In the genomic region with DNA sequence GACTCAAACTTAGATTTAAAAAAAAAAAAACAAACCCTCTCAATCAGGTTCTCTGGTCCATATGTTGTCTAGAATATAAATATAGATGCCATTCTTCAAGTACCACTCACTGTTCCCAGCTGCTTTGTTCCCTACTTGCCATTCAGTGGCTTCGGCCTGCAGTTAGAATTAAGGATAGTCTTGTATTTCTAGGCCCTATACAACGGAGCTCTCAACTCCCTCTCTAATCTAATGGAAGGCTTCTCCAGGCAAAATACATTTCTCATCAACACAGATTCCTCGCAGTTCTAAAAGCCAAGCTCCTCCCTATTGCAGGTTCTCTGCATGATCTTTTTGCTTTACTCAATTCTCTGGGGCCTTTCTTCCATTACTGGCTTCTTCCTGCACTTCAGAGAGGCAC, we compare ENCODE assay signal across 14 mouse cellular contexts. TPM values are rescaled to one million over a fixed set of nuclear protein-coding genes. Genes with fewer than 3 reads are reported as not detected.
DNase-seq lines count a peak whose midpoint lies in the region; ATAC-seq and TF ChIP-seq lines count a peak whose summit lies in the region.
"Had no signal": no experiment of that assay in that cellular context is flagged by ENCODE, and none has a peak within 500 bp of the region (broad histone marks: within the 10 kb centered on the region; RNA-seq: fewer than 3 reads in every experiment).

No protein-coding gene starts in this region.

- WGBS in hindbrain, embryonic 13.5 days, result 70% methylated on average over 3 of the region's 3 CpGs
- 67% methylated on average over 3 of the region's 3 CpGs for WGBS in hindbrain, postnatal 0 days
- 77% methylated on average over 3 of the region's 3 CpGs for WGBS in midbrain, embryonic 11.5 days
- WGBS in midbrain, embryonic 16.5 days, result 68% methylated on average over 3 of the region's 3 CpGs
- 80% methylated on average over 3 of the region's 3 CpGs for WGBS in liver, embryonic 12.5 days (ENCODE audit: insufficient replicate concordance)

- H3K9ac ChIP-seq in hindbrain, embryonic 13.5 days, result no peak overlapping the region
- no peak overlapping the region for H3K9ac ChIP-seq in hindbrain, postnatal 0 days (replicated peaks; ENCODE audit: low read length)
- H3K9ac ChIP-seq in midbrain, embryonic 11.5 days (ENCODE audit: low read length), result no peak overlapping the region
- no peak overlapping the region for H3K9ac ChIP-seq in midbrain, embryonic 16.5 days (ENCODE audit: low read depth, low read length)
- peak overlapping the region; percentile 78 for H3K9ac ChIP-seq in liver, embryonic 12.5 days

- no peak overlapping the region for H3K4me3 ChIP-seq in hindbrain, embryonic 13.5 days
- no peak overlapping the region for H3K4me3 ChIP-seq in hindbrain, postnatal 0 days (ENCODE audit: low read length)
- H3K4me3 ChIP-seq in midbrain, embryonic 11.5 days (ENCODE audit: low read depth, low read length), result no peak overlapping the region
- H3K4me3 ChIP-seq in midbrain, embryonic 16.5 days (ENCODE audit: low read depth, low read length), result no peak overlapping the region
- peak overlapping the region; percentile 85 for H3K4me3 ChIP-seq in liver, embryonic 12.5 days

- no peak for TF ChIP-seq CTCF in hindbrain, postnatal 0 days (IDR thresholded peaks at IDR 0.05; ENCODE audit: low read depth)

- no peaks in the 10 kb centered on the region for H3K27me3 ChIP-seq in hindbrain, embryonic 13.5 days
- no peaks in the 10 kb centered on the region for H3K27me3 ChIP-seq in hindbrain, postnatal 0 days (ENCODE audit: insufficient read depth, low read length)
- no peaks in the 10 kb centered on the region for H3K27me3 ChIP-seq in midbrain, embryonic 11.5 days (ENCODE audit: control insufficient read depth, insufficient read depth, low read length)
- no peaks in the 10 kb centered on the region for H3K27me3 ChIP-seq in midbrain, embryonic 16.5 days (ENCODE audit: control insufficient read depth, insufficient read depth, low read depth, low read length)
- H3K27me3 ChIP-seq in liver, embryonic 12.5 days (replicated peaks), result no peaks in the 10 kb centered on the region

- ATAC-seq in hindbrain, embryonic 13.5 days (ENCODE audit: low FRiP score), result no peak
- ATAC-seq in hindbrain, postnatal 0 days, result no peak
- no peak for ATAC-seq in midbrain, embryonic 11.5 days (ENCODE audit: low FRiP score)
- ATAC-seq in midbrain, embryonic 16.5 days, result no peak
- ATAC-seq in liver, embryonic 12.5 days, result no peak
- ATAC-seq in granulocyte monocyte progenitor cell, adult 5-6 weeks (replicated peaks; ENCODE audit: poor library complexity, severe bottlenecking), result no peak
- ATAC-seq: intestine, postnatal 0 days had no signal

- DNase-seq in hindbrain, postnatal 0 days (ENCODE audit: low spot score), result no peak
- DNase-seq in midbrain, embryonic 11.5 days (ENCODE audit: low spot score, missing footprints), result peak; percentile 81
- no peak for DNase-seq in cerebellum, adult 8-10 months
- DNase-seq: adrenal gland, postnatal 36 days; cerebellum, adult 9-10 months; gastrocnemius, postnatal 25 days; heart, postnatal 14 days; right cerebral cortex, postnatal 4 days had no signal

- peaks cover 13% of the 10 kb centered on the region for H3K4me1 ChIP-seq in hindbrain, embryonic 13.5 days (replicated peaks)
- peaks cover 4% of the 10 kb centered on the region; the same call in 1 of the 2 replicates for H3K4me1 ChIP-seq in hindbrain, postnatal 0 days (ENCODE audit: insufficient read depth, low read length)
- peaks cover 5% of the 10 kb centered on the region; the same call in 1 of the 2 replicates for H3K4me1 ChIP-seq in midbrain, embryonic 11.5 days (ENCODE audit: control insufficient read depth, insufficient read depth, low read length)
- H3K4me1 ChIP-seq in midbrain, embryonic 16.5 days (ENCODE audit: control insufficient read depth, insufficient read depth, low read length), result peaks cover 16% of the 10 kb centered on the region
- peaks cover 86% of the 10 kb centered on the region for H3K4me1 ChIP-seq in liver, embryonic 12.5 days

- H3K4me2 ChIP-seq in hindbrain, embryonic 13.5 days, result no peak overlapping the region
- H3K4me2 ChIP-seq in hindbrain, postnatal 0 days (ENCODE audit: low read depth, low read length), result no peak overlapping the region
- H3K4me2 ChIP-seq in midbrain, embryonic 11.5 days, result no peak overlapping the region
- H3K4me2 ChIP-seq in midbrain, embryonic 16.5 days (ENCODE audit: low read length), result no peak overlapping the region
- peak overlapping the region; percentile 75 for H3K4me2 ChIP-seq in liver, embryonic 12.5 days

- no peaks in the 10 kb centered on the region for H3K9me3 ChIP-seq in hindbrain, embryonic 13.5 days
- H3K9me3 ChIP-seq in hindbrain, postnatal 0 days (ENCODE audit: low read length), result no peaks in the 10 kb centered on the region
- no peaks in the 10 kb centered on the region for H3K9me3 ChIP-seq in midbrain, embryonic 11.5 days (ENCODE audit: control insufficient read depth, low read length)
- H3K9me3 ChIP-seq in midbrain, embryonic 16.5 days (replicated peaks; ENCODE audit: control insufficient read depth, low read length, poor library complexity, severe bottlenecking), result no peaks in the 10 kb centered on the region
- no peaks in the 10 kb centered on the region for H3K9me3 ChIP-seq in liver, embryonic 12.5 days (replicated peaks)

- peak overlapping the region; percentile 18; the same call in 1 of the 2 replicates for H3K27ac ChIP-seq in hindbrain, embryonic 13.5 days
- H3K27ac ChIP-seq in hindbrain, postnatal 0 days, result no peak overlapping the region
- H3K27ac ChIP-seq in midbrain, embryonic 11.5 days (ENCODE audit: low read depth, low read length), result no peak overlapping the region
- no peak overlapping the region for H3K27ac ChIP-seq in midbrain, embryonic 16.5 days (ENCODE audit: low read length)
- H3K27ac ChIP-seq in liver, embryonic 12.5 days, result peak overlapping the region; percentile 92
- H3K27ac ChIP-seq: kidney, postnatal 0 days had no signal

- no peaks in the 10 kb centered on the region for H3K36me3 ChIP-seq in hindbrain, embryonic 13.5 days
- H3K36me3 ChIP-seq in hindbrain, postnatal 0 days (ENCODE audit: insufficient read depth, low read length), result no peaks in the 10 kb centered on the region
- no peaks in the 10 kb centered on the region for H3K36me3 ChIP-seq in midbrain, embryonic 11.5 days (ENCODE audit: control insufficient read depth, insufficient read depth, low read length)
- no peaks in the 10 kb centered on the region for H3K36me3 ChIP-seq in midbrain, embryonic 16.5 days (ENCODE audit: control insufficient read depth, insufficient read depth, low read length)
- 0 out of 2 replicates have a peak, but pooled peaks cover 4% of the 10 kb centered on the region for H3K36me3 ChIP-seq in liver, embryonic 12.5 days

RNA-seq across cellular contexts. Expression of a gene that starts 1.3 kb away (rescaled TPM):
- 9.4 and 10.0 TPM in 2 replicates for polyA plus RNA-seq in hindbrain, embryonic 13.5 days (2015; fragmentation: Nextera tagmentation; extraction: Ambion mirVana)
- total RNA-seq in hindbrain, postnatal 0 days (2014; rRNA removed), result 15.4 and 17.6 TPM in 2 replicates
- 7.0 and 8.8 TPM in 2 replicates for polyA plus RNA-seq in hindbrain, postnatal 0 days (2015; fragmentation: Nextera tagmentation; extraction: Ambion mirVana)
- 8.4 and 8.9 TPM in 2 replicates for polyA plus RNA-seq in midbrain, embryonic 11.5 days (2014; fragmentation: Nextera tagmentation; extraction: Ambion mirVana)
- 9.6 and 10.2 TPM in 2 replicates for polyA plus RNA-seq in midbrain, embryonic 16.5 days (2015; fragmentation: Nextera tagmentation; extraction: Ambion mirVana)
- 32.6 and 32.7 TPM in 2 replicates for polyA plus RNA-seq in liver, embryonic 12.5 days (2016; fragmentation: Nextera tagmentation; extraction: Ambion mirVana)
- total RNA-seq in granulocyte monocyte progenitor cell, adult 5-6 weeks (2014; fragmentation: Nextera tagmentation), result 39.8 and 61.0 TPM in 2 replicates
- 27.5 and 28.0 TPM in 2 replicates for total RNA-seq in granulocyte monocyte progenitor cell, adult 5-6 weeks (2017)

Comparison
In these comparisons a context has a peak if more than half of its experiments do, and no peak if none do; other contexts are left out.
1. H3K27ac ChIP-seq: peak in hindbrain, embryonic 13.5 days (single experiment) and liver, embryonic 12.5 days (single experiment); none in hindbrain, postnatal 0 days (single experiment), midbrain, embryonic 11.5 days (single experiment) and midbrain, embryonic 16.5 days (single experiment).